Mouse (Mus musculus) heart, embryonic 13.5 days (tissue): ENCODE measurements around the gene Nup54. TPM values are rescaled to one million over a fixed set of nuclear protein-coding genes. Genes with fewer than 3 reads are reported as not detected.

Source experiments
- ATAC-seq: fragments of 200-750 bp; cut with Nextera tagmentation; 2 replicates; pipeline ENCODE4 v1.8.0; 2017; ENCODE audit warnings: moderate TSS enrichment; ENCODE audit not compliant: insufficient number of reproducible peaks, low FRiP score, low TSS enrichment; ENCODE audit errors: extremely low read depth
- H3K27ac ChIP-seq: fragments of 300-500 bp; sonication (generic); replicated peaks from 2 replicates; pipeline ENCODE4 v1.5.1; 2015; ENCODE audit warnings: moderate library complexity, mild to moderate bottlenecking, inconsistent platforms
- H3K27me3 ChIP-seq: fragments of 300-500 bp; sonication (generic); replicated peaks from 2 replicates; pipeline ENCODE4 v1.6.1; 2015; ENCODE audit warnings: mild to moderate bottlenecking, inconsistent platforms
- H3K36me3 ChIP-seq: fragments of 300-500 bp; sonication (generic); 2 replicates; pipeline ENCODE4 v1.6.1; 2015; ENCODE audit warnings: mild to moderate bottlenecking, inconsistent platforms
- H3K4me1 ChIP-seq: fragments of 300-500 bp; sonication (generic); 2 replicates; pipeline ENCODE4 v1.6.1; 2015; ENCODE audit warnings: inconsistent platforms
- H3K4me2 ChIP-seq: fragments of 300-500 bp; sonication (generic); 2 replicates; pipeline ENCODE4 v1.6.1; 2015; ENCODE audit warnings: inconsistent platforms, mild to moderate bottlenecking, moderate library complexity
- H3K4me3 ChIP-seq: fragments of 300-500 bp; sonication (generic); 2 replicates; pipeline ENCODE4 v1.5.1; 2015; ENCODE audit warnings: moderate library complexity, mild to moderate bottlenecking, inconsistent platforms
- H3K9ac ChIP-seq: fragments of 300-500 bp; sonication (generic); 2 replicates; pipeline ENCODE4 v1.6.1; 2015; ENCODE audit warnings: inconsistent platforms, mild to moderate bottlenecking, moderate library complexity
- H3K9me3 ChIP-seq: fragments of 300-500 bp; sonication (generic); 2 replicates; pipeline ENCODE4 v1.6.1; 2016; ENCODE audit warnings: inconsistent platforms
- WGBS: fragments of 180-500 bp; shearing (Covaris S2); methylation state at CpG from one replicate; pipeline ENCODE4 v1.1.7; 2015; ENCODE audit warnings: mixed read lengths; 5-methylcytosine and 5-hydroxymethylcytosine counted together
- polyA plus RNA-seq: library from polyadenylated mRNA; unstranded; fragments of >200 nt; fragmentation: Nextera tagmentation; extraction: Ambion mirVana; gene quantifications from 2 replicates; pipeline ENCODE4 v1.2.1, GENCODE M21; 2015

Gene Nup54
- polyA plus RNA-seq, 1 experiment from 2014 or later, result 35.8 TPM

DNA sequence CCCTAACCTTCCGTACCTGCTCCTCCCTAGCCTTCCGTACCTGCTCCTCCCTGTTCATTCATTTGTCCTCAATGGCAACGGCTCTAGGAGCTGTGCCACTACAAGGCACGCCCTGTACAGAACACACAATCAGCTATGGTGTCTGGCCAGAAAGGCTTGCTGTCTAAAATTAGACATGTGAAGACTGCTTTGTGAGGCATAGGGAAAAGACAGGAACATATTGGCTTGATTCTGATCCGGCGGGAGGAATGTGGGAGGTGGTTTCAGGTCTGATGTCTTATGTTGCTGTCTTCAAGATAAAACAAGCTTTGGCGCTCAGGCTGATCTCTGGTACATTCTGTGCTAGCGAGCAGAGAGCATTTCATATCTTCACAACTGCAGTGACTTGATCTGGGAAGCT lies 44.4 kb downstream of the Nup54 start:
- Histone ChIP-seq H3K27me3 (peaks cover 42% of the 10 kb centered on the region), H3K36me3 (no peaks in the 10 kb centered on the region), H3K27ac (peak overlapping the region; percentile 58), H3K9me3 (no peaks in the 10 kb centered on the region), H3K9ac (peak overlapping the region; percentile 51), H3K4me3 (peak overlapping the region; percentile 11; the same call in 1 of the 2 replicates), H3K4me1 (peaks cover 59% of the 10 kb centered on the region), H3K4me2 (peak overlapping the region; percentile 49)
- WGBS, result 22% methylated on average over 8 of the region's 8 CpGs
- ATAC-seq, result no peak

DNA sequence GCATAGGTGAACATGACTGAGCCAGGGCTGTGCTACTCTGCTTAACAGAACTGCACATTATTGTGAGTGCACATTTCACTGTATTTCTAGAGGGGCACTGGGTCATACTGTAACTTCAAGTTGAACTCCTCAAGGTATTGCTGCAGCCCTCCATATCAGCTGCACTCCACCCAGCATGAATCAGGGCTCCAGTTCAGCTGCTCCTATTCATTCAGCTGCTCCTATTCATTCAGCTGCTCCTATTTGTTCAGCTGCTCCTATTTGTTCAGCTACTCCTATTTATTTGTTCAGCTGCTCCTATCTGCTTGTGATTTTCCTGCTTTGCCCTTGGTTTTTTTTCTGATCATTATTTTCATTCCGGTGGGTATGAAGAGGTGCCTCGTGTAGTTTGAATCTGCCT lies 45.0 kb downstream of the Nup54 start:
- Histone ChIP-seq H3K9ac (no peak overlapping the region), H3K4me1 (peaks cover 59% of the 10 kb centered on the region), H3K27ac (no peak overlapping the region), H3K4me2 (no peak overlapping the region), H3K27me3 (peaks cover 41% of the 10 kb centered on the region), H3K36me3 (no peaks in the 10 kb centered on the region), H3K9me3 (no peaks in the 10 kb centered on the region), H3K4me3 (no peak overlapping the region)
- ATAC-seq, result no peak
- WGBS, result 70% methylated on average over 2 of the region's 2 CpGs

DNA sequence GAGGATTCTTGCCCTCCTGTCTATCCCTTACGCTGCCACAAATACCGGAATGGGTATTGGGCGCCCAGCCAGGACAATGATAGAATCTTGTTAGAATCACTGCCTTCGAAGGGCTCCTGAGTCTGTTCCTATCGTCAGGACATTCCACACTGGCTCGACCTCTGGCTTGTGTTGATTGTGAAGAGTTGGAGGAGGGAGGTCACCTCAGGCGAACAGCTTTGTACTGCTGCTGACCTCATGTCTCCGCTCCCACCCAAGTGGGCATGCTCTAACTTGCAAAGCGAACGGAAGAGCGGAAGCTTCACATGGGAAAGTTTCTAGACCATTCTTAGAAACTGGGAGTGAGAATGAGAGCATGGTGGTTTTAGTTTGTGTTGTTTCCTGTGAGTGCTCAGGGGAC lies 47.6 kb downstream of the Nup54 start:
- Histone ChIP-seq H3K4me2 (peak overlapping the region; percentile 60), H3K36me3 (no peaks in the 10 kb centered on the region), H3K27ac (peak overlapping the region; percentile 85), H3K9me3 (no peaks in the 10 kb centered on the region), H3K4me3 (peak overlapping the region; percentile 28), H3K4me1 (peaks cover 51% of the 10 kb centered on the region), H3K27me3 (peaks cover 21% of the 10 kb centered on the region), H3K9ac (peak overlapping the region; percentile 37)
- 27% methylated on average over 11 of the region's 11 CpGs for WGBS
- no peak; the same call in 1 of the 2 replicates for ATAC-seq

DNA sequence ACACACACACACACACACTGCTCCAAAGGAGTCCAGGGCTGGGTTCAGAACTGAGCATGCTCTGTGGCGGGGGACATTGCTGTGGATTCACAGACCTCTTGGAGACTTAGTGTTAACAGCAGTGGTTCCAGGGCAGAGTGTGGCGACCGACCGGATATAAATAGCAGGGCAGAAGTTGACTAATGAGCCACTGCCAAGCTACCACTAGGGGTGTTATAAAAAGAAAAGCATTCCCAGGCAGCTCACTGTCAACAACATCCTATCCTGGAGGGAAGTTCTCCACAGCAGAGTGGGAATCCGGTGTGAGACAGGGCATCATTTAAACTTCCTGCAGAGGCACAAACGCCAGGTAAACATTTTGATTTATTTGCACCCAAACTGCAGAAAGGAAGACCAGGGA lies 48.4 kb downstream of the Nup54 start:
- H3K27me3 ChIP-seq, result peaks cover 13% of the 10 kb centered on the region
- peak overlapping the region; percentile 85 for H3K27ac ChIP-seq
- H3K4me1 ChIP-seq, result peaks cover 44% of the 10 kb centered on the region
- WGBS, result 13% methylated on average over 6 of the region's 6 CpGs
- H3K9ac ChIP-seq, result no peak overlapping the region
- H3K36me3 ChIP-seq, result no peaks in the 10 kb centered on the region
- peak; percentile 51; the same call in 1 of the 2 replicates for ATAC-seq
- H3K4me3 ChIP-seq, result peak overlapping the region; percentile 28
- H3K9me3 ChIP-seq, result no peaks in the 10 kb centered on the region
- H3K4me2 ChIP-seq, result peak overlapping the region; percentile 60

DNA sequence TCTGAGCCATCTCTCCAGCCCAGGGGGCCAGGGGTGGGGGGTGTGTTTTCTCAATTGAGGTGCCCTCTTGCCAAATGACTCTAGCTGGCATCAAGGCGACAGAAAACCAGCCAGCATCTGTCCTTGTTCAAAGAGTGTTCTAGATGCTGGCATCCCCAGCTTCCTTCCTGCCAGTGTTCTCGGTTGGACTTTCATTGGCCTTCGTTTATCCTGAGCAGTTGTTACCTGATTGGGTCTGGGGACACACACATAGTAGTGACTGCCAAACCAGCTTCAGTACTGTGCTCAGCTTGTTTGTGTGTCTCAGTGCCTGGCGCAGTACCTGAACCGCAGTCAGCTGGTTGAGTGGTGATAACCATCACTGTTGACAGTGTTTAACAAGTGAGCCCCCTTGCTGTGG lies 48.9 kb downstream of the Nup54 start:
- 70% methylated on average over 5 of the region's 5 CpGs for WGBS
- Histone ChIP-seq H3K36me3 (no peaks in the 10 kb centered on the region), H3K27ac (peak overlapping the region; percentile 85), H3K27me3 (peaks cover 9% of the 10 kb centered on the region; the same call in 1 of the 2 replicates), H3K9ac (no peak overlapping the region), H3K9me3 (no peaks in the 10 kb centered on the region), H3K4me1 (peaks cover 42% of the 10 kb centered on the region), H3K4me2 (no peak overlapping the region), H3K4me3 (no peak overlapping the region)
- no peak for ATAC-seq

DNA sequence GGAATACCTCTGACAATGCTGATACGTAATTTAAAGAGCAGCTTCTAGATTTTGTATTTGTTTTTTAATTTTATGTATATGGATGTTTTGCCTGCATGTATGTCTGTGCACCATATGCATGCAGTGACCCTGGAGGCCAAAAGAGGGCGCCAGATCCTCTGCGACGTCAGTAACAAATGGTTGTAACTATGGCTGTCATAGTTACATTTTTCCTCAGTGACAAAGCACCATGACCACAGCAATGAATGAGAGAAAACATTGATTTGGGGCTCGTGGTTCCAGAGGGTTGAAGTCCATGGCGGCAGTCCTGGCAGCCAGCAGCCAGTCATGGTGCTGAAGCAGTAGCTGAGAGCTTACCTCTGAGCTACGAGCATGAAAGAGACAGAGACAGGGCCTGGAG lies 50.2 kb downstream of the Nup54 start:
- Histone ChIP-seq H3K4me3 (no peak overlapping the region), H3K9me3 (no peaks in the 10 kb centered on the region), H3K36me3 (no peaks in the 10 kb centered on the region), H3K9ac (no peak overlapping the region), H3K27me3 (no peaks in the 10 kb centered on the region; the same call in 1 of the 2 replicates), H3K27ac (no peak overlapping the region), H3K4me1 (peaks cover 30% of the 10 kb centered on the region), H3K4me2 (no peak overlapping the region)
- no peak for ATAC-seq
- 48% methylated on average over 7 of the region's 7 CpGs for WGBS

DNA sequence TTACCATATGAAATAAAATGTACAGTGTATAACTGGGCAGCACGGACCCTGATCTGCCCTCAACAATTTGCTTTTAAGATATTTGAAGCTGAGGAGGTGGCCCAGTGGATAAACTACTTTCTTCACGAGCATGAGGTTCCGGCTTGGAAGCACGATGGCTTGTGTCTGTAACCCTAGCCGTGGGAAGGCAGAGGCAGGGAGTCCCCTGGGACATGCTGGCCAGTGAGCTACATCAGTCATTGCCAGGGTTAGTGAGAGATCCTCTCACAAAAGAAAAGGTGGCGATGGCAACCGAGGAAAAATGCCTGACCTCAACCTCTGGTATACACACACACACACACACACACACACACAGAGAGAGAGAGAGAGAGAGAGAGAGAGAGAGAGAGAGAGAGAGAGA lies 51.3 kb downstream of the Nup54 start:
- Histone ChIP-seq H3K4me3 (no peak overlapping the region), H3K27ac (no peak overlapping the region), H3K4me1 (peaks cover 27% of the 10 kb centered on the region), H3K9me3 (no peaks in the 10 kb centered on the region), H3K4me2 (no peak overlapping the region), H3K9ac (no peak overlapping the region), H3K36me3 (no peaks in the 10 kb centered on the region), H3K27me3 (no peaks in the 10 kb centered on the region; the same call in 1 of the 2 replicates)
- 49% methylated on average over 7 of the region's 7 CpGs for WGBS
- no peak for ATAC-seq

DNA sequence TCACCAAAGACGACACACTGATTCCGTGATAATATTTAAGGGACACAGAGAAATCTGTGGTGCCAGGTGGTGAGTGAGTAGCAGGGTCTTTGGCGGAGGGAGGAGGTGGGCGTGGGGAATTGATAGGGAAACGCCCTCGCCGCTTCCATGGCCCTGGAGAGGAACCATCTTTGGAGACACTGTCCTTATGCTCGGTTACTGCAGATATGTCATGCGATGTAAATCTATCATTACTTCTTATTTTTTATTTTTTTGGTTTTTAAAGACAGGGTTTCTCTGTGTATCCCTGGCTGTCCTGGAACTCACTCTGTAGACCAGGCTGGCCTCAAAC lies 52.7 kb downstream of the Nup54 start:
- Histone ChIP-seq H3K4me1 (peaks cover 19% of the 10 kb centered on the region), H3K27ac (no peak overlapping the region), H3K36me3 (no peaks in the 10 kb centered on the region), H3K9me3 (no peaks in the 10 kb centered on the region), H3K27me3 (no peaks in the 10 kb centered on the region; the same call in 1 of the 2 replicates), H3K9ac (no peak overlapping the region), H3K4me3 (no peak overlapping the region), H3K4me2 (no peak overlapping the region)
- ATAC-seq, result no peak
- WGBS, result 51% methylated on average over 9 of the region's 9 CpGs

DNA sequence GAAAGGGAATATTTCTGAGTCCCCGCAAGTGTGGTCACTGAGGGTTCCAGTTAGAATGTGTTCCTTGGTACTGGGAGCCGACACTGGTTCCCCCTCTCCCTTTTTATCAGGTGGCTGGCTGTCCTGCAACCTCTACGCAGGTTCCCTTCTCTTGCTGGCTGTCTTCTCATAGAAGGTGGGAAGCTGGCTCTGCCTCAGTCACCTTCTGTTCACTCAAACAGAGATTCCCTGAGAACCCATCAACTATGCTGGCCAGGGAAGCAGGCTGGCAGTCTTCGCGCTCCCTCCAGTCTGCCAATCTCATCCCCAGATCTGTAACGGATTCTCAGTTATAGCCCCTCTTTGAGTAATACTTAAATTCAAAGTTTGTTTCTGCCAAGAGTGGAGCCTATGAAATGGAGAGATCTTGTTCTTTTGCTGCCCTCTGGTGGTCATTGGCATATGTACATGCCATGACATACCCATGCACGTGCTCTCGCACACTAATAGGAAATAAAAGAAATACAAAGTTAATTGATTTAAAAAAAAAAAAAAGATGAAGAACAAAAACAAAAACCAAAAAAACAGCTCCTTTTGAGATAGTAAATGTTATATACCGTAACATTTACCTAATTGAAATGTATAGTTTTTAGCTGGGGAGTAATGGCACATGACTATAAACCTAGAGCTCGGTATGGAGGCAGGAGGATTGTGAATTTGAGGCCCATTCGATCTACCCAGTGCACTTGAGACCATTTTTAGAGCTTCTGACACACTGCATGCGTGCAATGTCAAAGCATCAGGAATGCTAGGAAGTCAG lies 53.3 kb downstream of the Nup54 start:
- Histone ChIP-seq H3K9ac (0 out of 2 replicates have a peak overlapping the region, but pooled peaks have one; percentile 0), H3K4me3 (no peak overlapping the region), H3K4me2 (no peak overlapping the region), H3K36me3 (no peaks in the 10 kb centered on the region), H3K9me3 (no peaks in the 10 kb centered on the region), H3K4me1 (peaks cover 19% of the 10 kb centered on the region), H3K27ac (no peak overlapping the region), H3K27me3 (no peaks in the 10 kb centered on the region; the same call in 1 of the 2 replicates)
- WGBS, result 32% methylated on average over 12 of the region's 12 CpGs
- no peak for ATAC-seq

DNA sequence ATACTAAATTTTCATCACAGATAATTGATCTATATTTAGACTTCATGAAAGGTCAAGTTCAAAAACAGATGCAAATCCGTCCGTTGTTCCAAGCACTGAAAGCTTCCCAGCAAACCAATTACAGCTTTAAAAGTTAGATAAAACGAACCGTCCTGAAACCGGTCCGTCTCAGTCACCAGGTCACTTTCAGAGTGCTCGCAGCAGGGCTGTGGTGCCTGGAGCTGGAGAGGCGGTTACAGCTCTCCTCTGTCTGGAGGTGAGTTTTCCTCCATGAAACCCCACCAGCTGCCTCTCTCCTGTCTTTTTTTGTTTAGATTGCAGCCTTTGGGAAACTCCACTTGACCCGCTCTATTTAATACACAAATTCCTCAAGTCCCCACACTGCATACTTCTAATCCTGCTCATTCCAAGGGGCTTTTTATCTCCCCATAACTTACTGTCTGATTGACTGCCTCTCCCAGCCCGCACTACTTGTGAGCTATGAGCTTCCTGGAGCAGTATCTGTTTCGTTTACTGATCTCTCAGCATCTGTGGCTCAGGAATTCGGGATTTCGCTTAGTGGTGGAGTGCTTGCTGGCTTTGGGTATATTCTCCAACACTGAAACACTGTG lies 58.1 kb downstream of the Nup54 start:
- WGBS, result 20% methylated on average over 13 of the region's 13 CpGs
- H3K36me3 ChIP-seq, result no peaks in the 10 kb centered on the region
- H3K4me1 ChIP-seq, result peaks cover 26% of the 10 kb centered on the region
- H3K27me3 ChIP-seq, result no peaks in the 10 kb centered on the region
- H3K9ac ChIP-seq, result 0 out of 2 replicates have a peak overlapping the region, but pooled peaks have one; percentile 34
- peak overlapping the region; percentile 11 for H3K4me3 ChIP-seq
- no peak for ATAC-seq
- no peaks in the 10 kb centered on the region for H3K9me3 ChIP-seq
- 0 out of 2 replicates have a peak overlapping the region, but pooled peaks have one; percentile 3 for H3K27ac ChIP-seq
- H3K4me2 ChIP-seq, result peak overlapping the region; percentile 51

DNA sequence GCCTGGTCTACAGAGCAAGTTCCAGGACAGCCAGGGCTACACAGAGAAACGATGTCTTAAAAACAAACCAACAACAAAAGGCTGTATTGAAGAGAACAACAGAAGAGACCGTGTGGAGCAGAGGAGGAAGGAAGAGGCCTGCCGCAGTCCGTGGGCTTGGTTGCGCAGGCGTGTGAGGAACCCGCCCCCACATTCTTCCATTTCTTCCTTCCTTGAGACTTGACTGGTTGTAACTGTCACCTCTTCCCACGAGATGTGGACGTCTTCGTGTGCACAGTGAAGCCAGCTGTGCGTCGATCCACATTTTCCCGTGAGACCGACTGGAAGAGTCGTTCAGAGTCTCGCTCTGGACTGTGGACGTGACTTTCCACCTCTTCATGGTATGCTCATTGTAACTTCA lies 59.7 kb downstream of the Nup54 start:
- H3K9me3 ChIP-seq, result no peaks in the 10 kb centered on the region
- 72% methylated on average over 17 of the region's 17 CpGs for WGBS
- 0 out of 2 replicates have a peak overlapping the region, but pooled peaks have one; percentile 29 for H3K27ac ChIP-seq
- no peaks in the 10 kb centered on the region for H3K36me3 ChIP-seq
- peaks cover 23% of the 10 kb centered on the region for H3K4me1 ChIP-seq
- no peaks in the 10 kb centered on the region for H3K27me3 ChIP-seq
- no peak for ATAC-seq
- no peak overlapping the region for H3K4me3 ChIP-seq
- H3K9ac ChIP-seq, result no peak overlapping the region
- no peak overlapping the region for H3K4me2 ChIP-seq
